Mouse (Mus musculus) kidney, adult 2 months (tissue): ENCODE measurements at regions not wholly inside any gene's neighbourhood (a gene's known extent, or its start where the extent isn't known, plus 50 kb on each side); places are given as distances from the start of the nearest gene placed in this dataset.

Experiments
- DNase-seq: peaks from one replicate; pipeline ENCODE4 v3.0.0; 2021
- H3K27ac ChIP-seq: fragments of 200-500 bp; 2 replicates; pipeline ENCODE4 v1.5.1; 2012; ENCODE audit warnings: low read depth, low read length, control low read depth, inconsistent platforms; ENCODE audit not compliant: insufficient read depth
- H3K27me3 ChIP-seq: fragments of 200-500 bp; replicated peaks from 2 replicates; pipeline ENCODE4 v1.6.1; 2012; ENCODE audit warnings: mild to moderate bottlenecking, moderate library complexity, low read length, inconsistent platforms; ENCODE audit not compliant: control insufficient read depth, insufficient read depth
- H3K36me3 ChIP-seq: fragments of 200-500 bp; 2 replicates; pipeline ENCODE4 v1.6.1; 2012; ENCODE audit warnings: mild to moderate bottlenecking, moderate library complexity, low read length, inconsistent platforms; ENCODE audit not compliant: control insufficient read depth, insufficient read depth
- H3K4me1 ChIP-seq: fragments of 200-500 bp; 2 replicates; pipeline ENCODE4 v1.6.1; 2011; ENCODE audit warnings: low read length; ENCODE audit not compliant: control insufficient read depth, insufficient read depth
- H3K4me3 ChIP-seq: fragments of 200-500 bp; 2 replicates; pipeline ENCODE4 v1.5.1; 2011; ENCODE audit warnings: mild to moderate bottlenecking, low read depth, low read length, control low read depth; ENCODE audit not compliant: insufficient read depth
- CTCF ChIP-seq: fragments of 200-500 bp; conservative IDR thresholded peaks from 2 replicates; pipeline ENCODE4 v1.5.1; 2011; ENCODE audit warnings: low read depth, mild to moderate bottlenecking, control low read depth, low read length, moderate library complexity, mixed read lengths; ENCODE audit not compliant: insufficient read depth, insufficient read length
- POLR2A ChIP-seq: fragments of 200-500 bp; IDR thresholded peaks from one replicate; pipeline ENCODE4 v1.6.1; 2011; ENCODE audit warnings: low read depth, low read length, control low read depth
- WGBS: fragments of 180-500 bp; shearing (Covaris S2); methylation state at CpG from one replicate; pipeline ENCODE4 v1.1.7; 2018; 5-methylcytosine and 5-hydroxymethylcytosine counted together

GRCm38 (mm10) chr10:25058694-25059093, 131.4 kb upstream of the Arg1 start:
- no peaks in the 10 kb centered on the region for H3K4me1 ChIP-seq
- no peak for DNase-seq
- H3K4me3 ChIP-seq = no peak overlapping the region
- H3K36me3 ChIP-seq = no peaks in the 10 kb centered on the region
- H3K27me3 ChIP-seq = no peaks in the 10 kb centered on the region
- TF ChIP-seq CTCF = no peak
- no peak for TF ChIP-seq POLR2A
- no peak overlapping the region for H3K27ac ChIP-seq
- WGBS = 78% methylated on average over 11 of the region's 11 CpGs

GRCm38 (mm10) chr10:25051998-25052397, 124.7 kb upstream of the Arg1 start:
- Histone ChIP-seq H3K27me3 (no peaks in the 10 kb centered on the region), H3K4me3 (no peak overlapping the region), H3K27ac (no peak overlapping the region), H3K4me1 (no peaks in the 10 kb centered on the region), H3K36me3 (no peaks in the 10 kb centered on the region)
- 71% methylated on average over 3 of the region's 3 CpGs for WGBS
- TF ChIP-seq CTCF = no peak
- TF ChIP-seq POLR2A = no peak
- DNase-seq = no peak

DNA sequence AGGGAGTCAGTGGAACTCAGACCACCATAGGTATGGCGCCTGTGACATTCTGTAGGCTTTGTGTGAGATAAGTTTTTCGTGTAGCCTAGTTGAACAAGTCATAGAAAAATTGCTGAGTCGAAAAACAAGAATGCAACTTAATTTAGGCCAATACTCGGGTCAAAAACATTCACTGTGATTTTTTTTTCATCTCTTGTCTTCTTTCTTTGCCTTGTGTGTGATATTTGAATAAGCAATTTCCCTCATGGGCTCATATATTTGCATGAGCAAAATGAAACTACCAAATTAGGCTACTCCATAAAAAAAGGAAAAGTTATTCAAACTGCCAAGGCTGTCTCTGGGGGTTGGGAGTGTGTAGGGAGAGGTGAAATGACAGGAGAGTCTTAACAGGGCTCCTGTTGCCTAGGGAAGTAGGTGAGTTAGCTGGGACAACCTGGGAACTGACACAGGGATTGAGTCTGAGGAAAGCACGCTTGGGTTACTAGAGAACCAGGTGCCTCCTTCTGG, 124.1 kb upstream of the Arg1 start:
- Histone ChIP-seq H3K4me1 (no peaks in the 10 kb centered on the region), H3K4me3 (no peak overlapping the region), H3K27ac (no peak overlapping the region), H3K36me3 (no peaks in the 10 kb centered on the region), H3K27me3 (no peaks in the 10 kb centered on the region)
- no peak for TF ChIP-seq POLR2A
- TF ChIP-seq CTCF = no peak
- DNase-seq = no peak
- 84% methylated on average over 5 of the region's 5 CpGs for WGBS

DNA sequence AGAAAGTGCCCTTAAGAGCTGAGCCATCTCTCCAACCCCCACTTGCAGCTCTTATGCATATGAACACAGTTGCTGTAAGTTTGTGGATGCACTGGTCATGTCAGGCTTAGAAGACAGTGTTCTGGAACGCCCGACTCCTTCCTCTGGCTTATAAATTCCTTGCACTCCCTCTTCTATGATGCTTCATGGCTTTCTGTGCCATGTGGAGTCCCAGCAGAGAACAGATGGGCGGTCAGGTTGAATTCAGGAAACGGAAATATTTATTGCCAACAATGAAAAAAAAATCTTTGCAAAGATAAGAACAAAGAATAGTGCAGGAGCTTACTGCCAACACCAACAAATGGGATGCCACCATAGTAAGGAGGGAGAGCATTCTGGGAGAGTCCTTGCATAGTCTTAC, 113.9 kb upstream of the Arg1 start:
- TF ChIP-seq POLR2A (no peak), CTCF (no peak)
- DNase-seq = no peak
- 74% methylated on average over 4 of the region's 4 CpGs for WGBS

DNA sequence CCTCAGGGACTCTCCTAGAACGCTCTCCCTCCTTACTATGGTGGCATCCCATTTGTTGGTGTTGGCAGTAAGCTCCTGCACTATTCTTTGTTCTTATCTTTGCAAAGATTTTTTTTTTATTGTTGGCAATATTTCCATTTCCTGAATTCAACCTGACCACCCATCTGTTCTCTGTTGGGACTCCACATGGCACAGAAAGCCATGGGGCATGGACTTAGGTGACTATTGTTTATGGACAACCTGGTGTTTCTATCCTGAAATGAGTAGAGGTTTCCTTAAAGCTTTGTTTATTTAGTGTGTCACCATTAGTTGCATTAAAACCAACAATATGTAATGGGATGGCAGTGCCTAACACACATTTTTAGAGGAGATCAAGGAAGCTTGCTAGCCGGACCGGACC, 112.6 kb upstream of the Arg1 start:
- WGBS = 94% methylated on average over 3 of the region's 3 CpGs
- no peaks in the 10 kb centered on the region for H3K36me3 ChIP-seq
- no peak for DNase-seq
- H3K4me3 ChIP-seq = no peak overlapping the region
- no peaks in the 10 kb centered on the region for H3K27me3 ChIP-seq
- H3K4me1 ChIP-seq = no peaks in the 10 kb centered on the region
- H3K27ac ChIP-seq = no peak overlapping the region
- TF ChIP-seq POLR2A = no peak
- no peak for TF ChIP-seq CTCF

More for the DNA sequence above, 113.9 kb upstream of the Arg1 start:
- Histone ChIP-seq H3K4me1 (no peaks in the 10 kb centered on the region), H3K4me3 (no peak overlapping the region), H3K27ac (no peak overlapping the region), H3K36me3 (no peaks in the 10 kb centered on the region), H3K27me3 (no peaks in the 10 kb centered on the region)

DNA sequence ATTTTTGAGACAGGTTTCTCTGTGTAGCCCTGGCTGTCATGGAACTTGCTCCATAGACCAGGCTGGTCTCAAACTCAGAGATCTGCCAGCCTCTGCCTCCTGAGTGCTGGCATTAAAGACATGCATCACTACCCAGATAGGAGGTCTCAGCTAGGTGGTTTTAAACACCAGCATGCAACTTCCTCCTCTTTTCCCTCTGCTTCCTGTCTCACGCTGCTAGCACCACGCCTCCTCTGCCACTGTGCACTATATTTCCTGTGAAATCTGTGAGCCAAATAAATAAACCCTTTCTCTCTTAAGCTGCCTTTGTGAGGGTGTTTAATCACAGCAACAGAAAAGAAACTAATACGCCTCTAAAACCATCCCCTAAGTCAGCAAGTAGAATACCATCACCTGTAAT, 109.6 kb upstream of the Arg1 start:
- no peak for DNase-seq
- no peak overlapping the region for H3K27ac ChIP-seq
- 86% methylated on average over 3 of the region's 3 CpGs for WGBS
- no peak for TF ChIP-seq CTCF
- no peak for TF ChIP-seq POLR2A
- no peaks in the 10 kb centered on the region for H3K4me1 ChIP-seq
- no peaks in the 10 kb centered on the region for H3K36me3 ChIP-seq
- H3K27me3 ChIP-seq = no peaks in the 10 kb centered on the region
- H3K4me3 ChIP-seq = no peak overlapping the region

GRCm38 (mm10) chr10:25035363-25035762, 108.1 kb upstream of the Arg1 start:
- no peak for TF ChIP-seq POLR2A
- no peaks in the 10 kb centered on the region for H3K4me1 ChIP-seq
- H3K4me3 ChIP-seq = no peak overlapping the region
- H3K27ac ChIP-seq = no peak overlapping the region
- H3K27me3 ChIP-seq = no peaks in the 10 kb centered on the region
- H3K36me3 ChIP-seq = no peaks in the 10 kb centered on the region
- no peak for DNase-seq
- 83% methylated on average over 6 of the region's 6 CpGs for WGBS

DNA sequence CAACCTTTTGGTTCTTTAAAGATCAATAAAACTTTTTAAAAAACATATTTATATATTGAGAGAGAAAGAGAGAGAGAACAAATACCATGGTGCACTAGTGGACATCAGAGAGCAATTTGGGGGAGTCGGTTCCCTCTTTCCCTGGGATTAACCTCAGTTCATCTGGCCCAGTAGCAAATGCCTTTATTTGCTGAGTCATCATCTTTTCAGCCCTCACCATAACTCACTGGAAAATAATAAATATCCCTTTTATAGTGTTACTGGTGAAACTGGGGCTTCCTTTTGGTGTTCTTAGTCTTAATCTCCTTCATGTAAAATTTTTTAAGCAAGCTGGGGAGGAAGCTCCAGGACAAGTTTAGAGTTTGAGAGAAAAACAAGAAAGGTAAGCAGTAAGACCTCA, 105.3 kb upstream of the Arg1 start:
- Histone ChIP-seq H3K27me3 (no peaks in the 10 kb centered on the region), H3K36me3 (no peaks in the 10 kb centered on the region), H3K4me1 (no peaks in the 10 kb centered on the region), H3K27ac (no peak overlapping the region), H3K4me3 (no peak overlapping the region)
- TF ChIP-seq POLR2A = no peak
- no peak for TF ChIP-seq CTCF
- no peak for DNase-seq
- 66% methylated on average over 1 of the region's 1 CpGs for whole genome bisulfite sequencing
